Mouse (Mus musculus): Measurements from ENCODE around the gene H2-M10.1. TPM values are rescaled to one million over a fixed set of nuclear protein-coding genes. Genes with fewer than 3 reads are reported as not detected.
"Not testable (repeated sequence)": the region's sequence is repeated elsewhere in the genome, so short reads cannot be mapped to it uniquely, and the experiment has no call there.

H2-M10.1 gene
- total RNA-seq (2021) = not detected

GRCm38 (mm10) chr17:36326055-36326454 is at the start of gene H2-M10.1:
TSS of gene H2-M10.1 (minus strand) at chr17:36326155.
- DNase-seq = no peak

GRCm38 (mm10) chr17:36368317-36368716 is 42.4 kb upstream of the H2-M10.1 start, which contains the start of gene H2-M10.3:
TSS of gene H2-M10.3 (minus strand) at chr17:36368417.
- DNase-seq = not testable (repeated sequence)

- not testable (repeated sequence) for DNase-seq
Observed at GRCm38 (mm10) chr17:36362404-36362803, 36.4 kb upstream of the H2-M10.1 start.

- peak; percentile 10 to 43 for DNase-seq
Observed at GRCm38 (mm10) chr17:36357512-36357911, 31.6 kb upstream of the H2-M10.1 start.

GRCm38 (mm10) chr17:36355763-36356162 is 29.8 kb upstream of the H2-M10.1 start:
- no peak for DNase-seq

GRCm38 (mm10) chr17:36355343-36355742 is 29.4 kb upstream of the H2-M10.1 start:
- DNase-seq = peak; percentile 55 to 59

- DNase-seq = no peak
Observed at GRCm38 (mm10) chr17:36315689-36316253, 10.2 kb downstream of the H2-M10.1 start.

GRCm38 (mm10) chr17:36315041-36315688 is 10.8 kb downstream of the H2-M10.1 start:
- peak; percentile 75 to 76 for DNase-seq

- DNase-seq = peak; percentile 7 to 14
Observed at GRCm38 (mm10) chr17:36314511-36314910, 11.4 kb downstream of the H2-M10.1 start.

GRCm38 (mm10) chr17:36309293-36309692 is 16.7 kb downstream of the H2-M10.1 start:
- DNase-seq = no peak

GRCm38 (mm10) chr17:36308855-36309254 is 17.1 kb downstream of the H2-M10.1 start:
- peak; percentile 48 to 68 for DNase-seq

GRCm38 (mm10) chr17:36286390-36286789 is 39.6 kb downstream of the H2-M10.1 start, which contains the start of gene H2-M10.2:
TSS of gene H2-M10.2 (minus strand) at chr17:36286490.
- DNase-seq = no peak

GRCm38 (mm10) chr17:36281521-36282245 is 44.3 kb downstream of the H2-M10.1 start:
- no peak for DNase-seq

- no peak for DNase-seq
Observed at GRCm38 (mm10) chr17:36274776-36275175, 51.2 kb downstream of the H2-M10.1 start.

GRCm38 (mm10) chr17:36273796-36274195 is 52.2 kb downstream of the H2-M10.1 start:
- DNase-seq = no peak

Other genes with a start within 250 kb of the H2-M10.1 start
- gene Gm19684, start 204.5 kb downstream of the H2-M10.1 start, total RNA-seq (2021) = under 1 TPM in 1 of 2 experiments, not detected in 1; 0.23 TPM
- not detected for gene Gm7030, start 196.7 kb downstream of the H2-M10.1 start, total RNA-seq (2021)
- not detected for gene Gm8909, start 157.6 kb downstream of the H2-M10.1 start, total RNA-seq (2021)
- gene H2-T3, start 135.9 kb downstream of the H2-M10.1 start, total RNA-seq (2021) = not detected
- 10 to 100 TPM; 43.3 to 44.5 TPM for gene Rpp21, start 68.1 kb downstream of the H2-M10.1 start, total RNA-seq (2021)
- gene Trim39, start 53.9 kb downstream of the H2-M10.1 start, total RNA-seq (2021) = 10 to 100 TPM; 21.2 to 23.7 TPM
- not detected for gene H2-M10.2, start 39.7 kb downstream of the H2-M10.1 start, total RNA-seq (2021)
- gene H2-M10.3, start 42.3 kb upstream of the H2-M10.1 start, total RNA-seq (2021) = not detected
- gene H2-M10.4, start 136.2 kb upstream of the H2-M10.1 start, total RNA-seq (2021) = not detected
- not detected for gene H2-M11, start 220.9 kb upstream of the H2-M10.1 start, total RNA-seq (2021)